Mouse (Mus musculus) cerebellum, adult 18-20 months (tissue): ENCODE measurements around the gene Gm21698.
"Not testable (repeated sequence)": the region's sequence is repeated elsewhere in the genome, so short reads cannot be mapped to it uniquely, and the experiment has no call there.

ENCODE experiments used
- DNase-seq, 2 experiments: peaks; one replicate each; pipeline ENCODE4 v3.0.0; 2021

Gene Gm21698

GRCm38 (mm10) chr5:25988550-25988949 lies at the start of gene Gm21698:
Gene Gm21698, minus strand, starts transcription at chr5:25988650.
- not testable (repeated sequence) for DNase-seq

- not testable (repeated sequence) for DNase-seq
Measured at GRCm38 (mm10) chr5:26022816-26023215, 34.4 kb upstream of the Gm21698 start, which contains the start of gene Gm5862. Gene Gm5862, minus strand, starts transcription at chr5:26022916.

GRCm38 (mm10) chr5:26007697-26008096 lies 19.2 kb upstream of the Gm21698 start:
- DNase-seq = peak in 1 of 2 experiments; percentile 2

GRCm38 (mm10) chr5:26006937-26007695 lies 18.7 kb upstream of the Gm21698 start:
- peak; percentile 28 to 36 for DNase-seq

GRCm38 (mm10) chr5:26004698-26005097 lies 16.2 kb upstream of the Gm21698 start, which contains the start of gene Gm1979:
Gene Gm1979, minus strand, starts transcription at chr5:26004798.
- DNase-seq = not testable (repeated sequence)

GRCm38 (mm10) chr5:25972563-25972962 lies 15.9 kb downstream of the Gm21698 start, which contains the start of gene Gm21680:
Gene Gm21680, minus strand, starts transcription at chr5:25972663.
- not testable (repeated sequence) for DNase-seq

GRCm38 (mm10) chr5:25957050-25957449 lies 31.4 kb downstream of the Gm21698 start:
- DNase-seq = not testable (repeated sequence)

GRCm38 (mm10) chr5:25956611-25957010 lies 31.8 kb downstream of the Gm21698 start:
- not testable (repeated sequence) for DNase-seq

- not testable (repeated sequence) for DNase-seq
Measured at GRCm38 (mm10) chr5:25954317-25954716, 34.1 kb downstream of the Gm21698 start, which contains the start of gene Gm21671. Gene Gm21671, minus strand, starts transcription at chr5:25954417.

- DNase-seq = not testable (repeated sequence)
Measured at GRCm38 (mm10) chr5:25945391-25945790, 43.1 kb downstream of the Gm21698 start.

GRCm38 (mm10) chr5:25942281-25942680 lies 46.2 kb downstream of the Gm21698 start, which contains the start of gene Gm21663:
Gene Gm21663, minus strand, starts transcription at chr5:25942381.
- DNase-seq = not testable (repeated sequence)
